Mouse (Mus musculus) midbrain, postnatal 0 days (tissue): ENCODE measurements at regions not wholly inside any gene's neighbourhood (a gene's known extent, or its start where the extent isn't known, plus 50 kb on each side); places are given as distances from the start of the nearest gene placed in this dataset.

Source experiments
- ATAC-seq: fragments of 200-750 bp; cut with Nextera tagmentation; 2 replicates; pipeline ENCODE4 v1.8.0; 2017; ENCODE audit warnings: moderate number of reproducible peaks, mild to moderate bottlenecking, moderate TSS enrichment, moderate library complexity; ENCODE audit not compliant: low FRiP score
- DNase-seq: peaks from one replicate; pipeline ENCODE4 v3.0.0-alpha.2; 2015; ENCODE audit warnings: low spot score
- H3K27ac ChIP-seq: fragments of 300-500 bp; sonication (generic); 2 replicates; pipeline ENCODE4 v1.5.1; 2014; ENCODE audit warnings: low read depth, mild to moderate bottlenecking, low read length, mixed read lengths
- H3K27me3 ChIP-seq: fragments of 300-500 bp; sonication (generic); 2 replicates; pipeline ENCODE4 v1.6.1; 2014; ENCODE audit warnings: low read length, control low read depth, mixed read lengths; ENCODE audit not compliant: insufficient read depth
- H3K36me3 ChIP-seq: fragments of 300-500 bp; sonication (generic); 2 replicates; pipeline ENCODE4 v1.6.1; 2014; ENCODE audit warnings: low read length, control low read depth, mixed read lengths; ENCODE audit not compliant: insufficient read depth
- H3K4me1 ChIP-seq: fragments of 300-500 bp; sonication (generic); 2 replicates; pipeline ENCODE4 v1.6.1; 2014; ENCODE audit warnings: mild to moderate bottlenecking, control low read depth, antibody characterized with exemption, low read length, mixed read lengths; ENCODE audit not compliant: insufficient read depth
- H3K4me2 ChIP-seq: fragments of 300-500 bp; sonication (generic); 2 replicates; pipeline ENCODE4 v1.6.1; 2014; ENCODE audit warnings: low read depth, mild to moderate bottlenecking, low read length, mixed read lengths; ENCODE audit not compliant: poor library complexity, severe bottlenecking
- H3K4me3 ChIP-seq: fragments of 300-500 bp; sonication (generic); 2 replicates; pipeline ENCODE4 v1.5.1; 2014; ENCODE audit warnings: low read depth, mild to moderate bottlenecking, low read length, moderate library complexity
- H3K9ac ChIP-seq: fragments of 300-500 bp; sonication (generic); replicated peaks from 2 replicates; pipeline ENCODE4 v1.6.1; 2014; ENCODE audit warnings: mild to moderate bottlenecking, low read length, moderate library complexity, mixed read lengths; ENCODE audit not compliant: poor library complexity, severe bottlenecking
- H3K9me3 ChIP-seq: fragments of 300-500 bp; sonication (generic); 2 replicates; pipeline ENCODE4 v1.6.1; 2016; ENCODE audit warnings: low read length, control low read depth
- CTCF ChIP-seq: IDR thresholded peaks from 2 replicates; pipeline ENCODE4 v1.5.1; 2016; ENCODE audit warnings: antibody characterized with exemption, mild to moderate bottlenecking
- WGBS: fragments of 180-500 bp; shearing (Covaris S2); extraction: QIAGEN DNeasy Blood & Tissue Kit; methylation state at CpG from one replicate; pipeline ENCODE4 v1.1.7; 2014; 5-methylcytosine and 5-hydroxymethylcytosine counted together

- no peaks in the 10 kb centered on the region for H3K36me3 ChIP-seq
- 84% methylated on average over 3 of the region's 3 CpGs for WGBS
- no peak for TF ChIP-seq CTCF
- no peak overlapping the region for H3K4me2 ChIP-seq
- H3K27me3 ChIP-seq = no peaks in the 10 kb centered on the region
- H3K27ac ChIP-seq = no peak overlapping the region
- DNase-seq = no peak
- no peak for ATAC-seq
- no peak overlapping the region for H3K9ac ChIP-seq
- no peak overlapping the region for H3K4me3 ChIP-seq
- H3K9me3 ChIP-seq = no peaks in the 10 kb centered on the region
- H3K4me1 ChIP-seq = no peaks in the 10 kb centered on the region; the same call in 1 of the 2 replicates
These were observed 375.3 kb upstream of the Npvf start for GRCm38 (mm10) chr6:51029516-51029915.

- H3K36me3 ChIP-seq = no peaks in the 10 kb centered on the region
- no peak for ATAC-seq
These were observed 375.7 kb upstream of the Npvf start for GRCm38 (mm10) chr6:51029953-51030352.

GRCm38 (mm10) chr6:51033835-51034234 is 379.6 kb upstream of the Npvf start:
- no peaks in the 10 kb centered on the region for H3K36me3 ChIP-seq
- no peak for TF ChIP-seq CTCF
- 77% methylated on average over 6 of the region's 6 CpGs for WGBS
- ATAC-seq (no peak), DNase-seq (no peak)
- no peak overlapping the region for H3K9ac ChIP-seq
- H3K4me1 ChIP-seq = no peaks in the 10 kb centered on the region; the same call in 1 of the 2 replicates
- H3K27me3 ChIP-seq = no peaks in the 10 kb centered on the region
- H3K4me3 ChIP-seq = no peak overlapping the region
- H3K4me2 ChIP-seq = no peak overlapping the region
- no peaks in the 10 kb centered on the region for H3K9me3 ChIP-seq
- no peak overlapping the region for H3K27ac ChIP-seq

More at GRCm38 (mm10) chr6:51029953-51030352, 375.7 kb upstream of the Npvf start:
- TF ChIP-seq CTCF = no peak
- Histone ChIP-seq H3K9me3 (no peaks in the 10 kb centered on the region), H3K4me2 (no peak overlapping the region), H3K9ac (no peak overlapping the region), H3K4me1 (no peaks in the 10 kb centered on the region; the same call in 1 of the 2 replicates), H3K27ac (no peak overlapping the region), H3K27me3 (no peaks in the 10 kb centered on the region), H3K4me3 (no peak overlapping the region)
- 49% methylated on average over 3 of the region's 3 CpGs for WGBS
- DNase-seq = no peak

GRCm38 (mm10) chr6:51036074-51036473 is 381.8 kb upstream of the Npvf start:
- H3K4me1 ChIP-seq = no peaks in the 10 kb centered on the region
- ATAC-seq = no peak
- no peak overlapping the region for H3K27ac ChIP-seq
- H3K4me3 ChIP-seq = no peak overlapping the region
- no peak overlapping the region for H3K4me2 ChIP-seq
- no peaks in the 10 kb centered on the region for H3K27me3 ChIP-seq
- 73% methylated on average over 4 of the region's 4 CpGs for WGBS
- TF ChIP-seq CTCF = no peak
- no peak for DNase-seq
- H3K9ac ChIP-seq = no peak overlapping the region
- no peaks in the 10 kb centered on the region for H3K9me3 ChIP-seq
- H3K36me3 ChIP-seq = no peaks in the 10 kb centered on the region

GRCm38 (mm10) chr6:51036553-51036952 is 382.3 kb upstream of the Npvf start:
- H3K9ac ChIP-seq = no peak overlapping the region
- 39% methylated on average over 1 of the region's 1 CpGs for WGBS
- ATAC-seq (no peak), DNase-seq (no peak)
- no peaks in the 10 kb centered on the region for H3K4me1 ChIP-seq
- no peak overlapping the region for H3K4me2 ChIP-seq
- H3K27ac ChIP-seq = no peak overlapping the region
- TF ChIP-seq CTCF = no peak
- no peaks in the 10 kb centered on the region for H3K9me3 ChIP-seq
- H3K36me3 ChIP-seq = no peaks in the 10 kb centered on the region
- H3K27me3 ChIP-seq = no peaks in the 10 kb centered on the region
- no peak overlapping the region for H3K4me3 ChIP-seq

GRCm38 (mm10) chr6:51036956-51037355 is 382.7 kb upstream of the Npvf start:
- H3K4me3 ChIP-seq = no peak overlapping the region
- no peaks in the 10 kb centered on the region for H3K27me3 ChIP-seq
- 78% methylated on average over 4 of the region's 4 CpGs for WGBS
- H3K9ac ChIP-seq = no peak overlapping the region
- ATAC-seq (no peak), DNase-seq (no peak)
- no peaks in the 10 kb centered on the region for H3K9me3 ChIP-seq
- H3K4me2 ChIP-seq = no peak overlapping the region
- H3K36me3 ChIP-seq = no peaks in the 10 kb centered on the region
- no peaks in the 10 kb centered on the region for H3K4me1 ChIP-seq
- no peak for TF ChIP-seq CTCF
- no peak overlapping the region for H3K27ac ChIP-seq
